Mouse (Mus musculus): ENCODE data around the gene Prrt1. TPM values are rescaled to one million over a fixed set of nuclear protein-coding genes. Genes with fewer than 3 reads are reported as not detected.

Prrt1 gene
- total and polyA plus RNA-seq, 2 experiments from 2014 or later, result 11.4 to 15.1 TPM

DNA sequence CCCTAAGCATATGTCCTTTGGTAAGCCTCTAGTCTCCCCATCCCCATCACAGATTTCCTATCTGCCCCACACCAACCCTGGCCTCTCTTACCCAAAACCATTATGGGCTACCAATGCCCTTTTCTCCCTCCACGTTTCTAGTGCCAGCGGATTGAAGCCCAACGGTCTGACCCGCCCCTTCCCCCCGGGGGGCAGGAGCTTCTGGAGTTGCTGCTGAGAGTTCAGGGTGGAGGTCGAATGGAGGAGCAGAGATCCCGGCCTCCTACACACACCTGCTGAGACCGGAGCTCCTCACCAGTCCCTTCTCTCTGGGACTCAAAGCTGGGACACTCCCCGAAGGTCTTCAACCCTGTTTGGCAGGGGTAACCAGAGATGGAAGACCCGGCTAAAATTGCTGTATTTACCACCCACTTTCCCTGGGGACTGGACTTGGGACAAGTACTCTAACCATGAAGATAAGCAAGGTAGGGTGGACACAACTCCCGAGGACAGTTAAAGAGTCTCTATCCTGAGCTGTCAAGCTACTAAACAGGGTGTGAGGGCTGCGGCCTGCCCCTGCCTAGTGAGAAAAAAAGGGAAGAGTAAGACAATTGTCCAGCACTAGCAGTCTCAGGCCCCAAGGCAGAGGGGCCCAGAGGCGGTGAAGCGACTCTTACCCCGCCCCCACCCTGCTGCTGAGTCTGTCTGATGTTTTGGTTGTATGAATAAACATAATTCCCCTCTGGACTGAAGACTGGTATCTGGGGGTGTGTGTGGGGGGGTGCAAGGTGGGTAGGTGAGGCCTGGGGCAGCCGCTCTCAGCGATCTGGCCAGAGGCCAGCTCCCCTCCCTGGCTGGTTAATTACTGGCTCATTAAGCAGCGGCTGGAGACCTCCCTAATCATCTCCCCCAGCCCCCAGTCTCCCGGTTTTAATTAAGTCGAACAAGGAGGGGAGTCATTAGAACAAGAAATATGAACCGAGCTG lies 38.0 kb upstream of the Prrt1 start, which contains the start of gene Pbx2:
TSS of gene Pbx2 (plus strand) at position 238 of the 965 bp plus-strand sequence.
- Histone ChIP-seq H3K4me3 (ENCODE audit: low read depth, low read length) (peak within 1 kb of the TSS; percentile 89), H3K27me3 (ENCODE audit: insufficient read depth, low read length) (no peaks in the 10 kb centered on the region), H3K4me2 (ENCODE audit: low read depth) (peak within 1 kb of the TSS; percentile 93), H3K36me3 (ENCODE audit: insufficient read depth) (peaks cover 17% of the 10 kb centered on the region), H3K4me1 (ENCODE audit: insufficient read depth) (peaks cover 18% of the 10 kb centered on the region), H3K9ac (peak within 1 kb of the TSS; percentile 94), H3K27ac (ENCODE audit: low read depth, low read length) (peak within 1 kb of the TSS; percentile 97), H3K9me3 (ENCODE audit: low read length) (no peaks in the 10 kb centered on the region)
- WGBS, result 1% methylated on average over 21 of the region's 21 CpGs
- DNase-seq (peak; percentile 41), ATAC-seq (no peak)
- no peak for TF ChIP-seq CTCF (IDR thresholded peaks at IDR 0.05; ENCODE audit: low read depth)

GRCm38 (mm10) chr17:34591994-34592375 lies 37.3 kb upstream of the Prrt1 start:
- peak overlapping the region; percentile 93 for H3K4me2 ChIP-seq (ENCODE audit: low read depth)
- peak; percentile 35 for ATAC-seq
- H3K4me1 ChIP-seq (ENCODE audit: insufficient read depth), result peaks cover 16% of the 10 kb centered on the region
- peak overlapping the region; percentile 97 for H3K27ac ChIP-seq (ENCODE audit: low read depth, low read length)
- H3K9me3 ChIP-seq (ENCODE audit: low read length), result no peaks in the 10 kb centered on the region
- peaks cover 17% of the 10 kb centered on the region for H3K36me3 ChIP-seq (ENCODE audit: insufficient read depth)
- H3K4me3 ChIP-seq (ENCODE audit: low read depth, low read length), result peak overlapping the region; percentile 89
- H3K27me3 ChIP-seq (ENCODE audit: insufficient read depth, low read length), result no peaks in the 10 kb centered on the region
- DNase-seq, result peak; percentile 91
- under 1% methylated on average over 26 of the region's 35 CpGs for WGBS
- TF ChIP-seq CTCF (IDR thresholded peaks at IDR 0.05; ENCODE audit: low read depth), result no peak
- H3K9ac ChIP-seq, result peak overlapping the region; percentile 94

DNA sequence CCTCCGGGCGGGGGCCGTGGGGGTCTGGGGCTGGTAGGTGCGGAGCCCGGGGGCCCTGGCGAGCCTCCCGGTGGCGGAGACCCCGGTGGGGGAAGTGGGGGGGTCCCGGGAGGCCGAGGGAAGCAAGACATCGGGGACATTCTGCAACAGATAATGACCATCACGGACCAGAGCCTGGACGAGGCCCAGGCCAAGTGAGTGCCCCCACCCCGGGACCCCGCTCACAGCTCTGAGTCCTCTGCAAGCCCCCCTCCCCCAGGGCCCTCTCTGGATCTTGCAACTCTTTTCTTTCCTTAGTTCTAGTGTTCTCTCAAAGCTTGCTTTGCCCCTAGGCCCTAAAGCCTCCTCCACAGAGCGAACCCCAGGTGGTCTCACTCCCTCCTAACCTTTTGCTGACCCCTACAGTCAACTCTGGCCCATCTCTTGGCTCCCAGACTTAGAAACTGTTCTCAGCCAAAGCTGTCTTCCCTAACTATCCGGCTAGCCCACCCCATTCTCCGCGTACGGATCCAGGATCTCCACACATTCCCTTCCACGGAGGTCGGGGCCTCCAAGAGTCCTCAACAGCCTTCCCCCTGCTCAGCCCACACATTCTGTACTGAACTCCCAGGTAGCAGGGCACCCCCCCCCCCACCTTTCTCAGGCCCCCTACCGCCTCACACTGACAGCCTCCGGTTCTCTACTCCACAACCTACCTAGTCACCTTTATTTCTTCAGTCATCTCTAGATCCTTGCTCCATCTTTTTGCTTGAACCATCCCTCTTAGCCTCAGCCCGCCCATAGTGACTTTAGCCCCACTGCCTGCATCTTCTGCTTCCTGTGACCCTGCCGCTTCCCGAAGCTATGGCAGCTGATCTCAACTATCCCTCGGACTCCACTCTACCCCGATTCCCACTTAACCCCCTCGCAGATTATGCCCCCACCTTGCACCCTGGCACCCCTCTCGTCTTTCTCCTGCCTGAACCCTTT lies 36.5 kb upstream of the Prrt1 start:
- 3% methylated on average over 31 of the region's 32 CpGs for WGBS
- Histone ChIP-seq H3K4me3 (ENCODE audit: low read depth, low read length) (peak overlapping the region; percentile 89), H3K27me3 (ENCODE audit: insufficient read depth, low read length) (no peaks in the 10 kb centered on the region), H3K9ac (peak overlapping the region; percentile 94), H3K4me2 (ENCODE audit: low read depth) (peak overlapping the region; percentile 93), H3K4me1 (ENCODE audit: insufficient read depth) (peaks cover 14% of the 10 kb centered on the region), H3K27ac (ENCODE audit: low read depth, low read length) (peak overlapping the region; percentile 97), H3K36me3 (ENCODE audit: insufficient read depth) (peaks cover 17% of the 10 kb centered on the region), H3K9me3 (ENCODE audit: low read length) (no peaks in the 10 kb centered on the region)
- peak; percentile 57 for DNase-seq
- ATAC-seq, result peak; percentile 39
- no peak for TF ChIP-seq CTCF (IDR thresholded peaks at IDR 0.05; ENCODE audit: low read depth)

- Histone ChIP-seq H3K27me3 (ENCODE audit: insufficient read depth, low read length) (no peaks in the 10 kb centered on the region), H3K4me1 (ENCODE audit: insufficient read depth) (peaks cover 8% of the 10 kb centered on the region), H3K9ac (peak overlapping the region; percentile 94), H3K36me3 (ENCODE audit: insufficient read depth) (peaks cover 17% of the 10 kb centered on the region), H3K4me2 (ENCODE audit: low read depth) (peak overlapping the region; percentile 93), H3K4me3 (ENCODE audit: low read depth, low read length) (peak overlapping the region; percentile 89), H3K9me3 (ENCODE audit: low read length) (no peaks in the 10 kb centered on the region), H3K27ac (ENCODE audit: low read depth, low read length) (peak overlapping the region; percentile 97; the same call in 1 of the 2 replicates)
- ATAC-seq, result no peak
- WGBS, result 51% methylated on average over 34 of the region's 34 CpGs
- DNase-seq, result no peak
- 0 out of 2 replicates have a peak, but pooled peaks have one; percentile 3 for TF ChIP-seq CTCF (IDR thresholded peaks at IDR 0.05; ENCODE audit: low read depth)
Observed at GRCm38 (mm10) chr17:34593752-34594525, 35.4 kb upstream of the Prrt1 start.

DNA sequence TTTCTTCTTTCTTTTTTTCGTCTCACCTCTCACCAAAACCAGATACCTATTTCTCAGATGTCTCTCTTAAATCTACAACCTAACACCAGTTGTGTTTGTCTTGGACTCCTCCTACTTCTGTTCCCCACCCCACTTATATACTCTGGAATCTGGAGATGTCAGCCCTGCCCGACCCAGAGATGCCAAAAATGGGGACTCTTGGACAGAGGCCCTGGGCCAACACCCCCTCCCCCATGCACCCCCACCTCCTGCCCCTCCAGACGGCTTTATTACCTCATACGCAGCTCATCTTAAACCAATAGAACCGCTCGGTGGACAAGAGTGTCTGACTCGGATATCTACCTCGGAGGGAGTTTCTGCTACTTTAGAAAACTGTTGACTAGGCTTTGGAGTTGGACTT lies 33.2 kb upstream of the Prrt1 start:
- no peak overlapping the region for H3K4me3 ChIP-seq (ENCODE audit: low read depth, low read length)
- no peaks in the 10 kb centered on the region for H3K9me3 ChIP-seq (ENCODE audit: low read length)
- H3K9ac ChIP-seq, result no peak overlapping the region
- H3K27me3 ChIP-seq (ENCODE audit: insufficient read depth, low read length), result no peaks in the 10 kb centered on the region
- WGBS, result 78% methylated on average over 8 of the region's 8 CpGs
- no peak for TF ChIP-seq CTCF (IDR thresholded peaks at IDR 0.05; ENCODE audit: low read depth)
- H3K4me1 ChIP-seq (ENCODE audit: insufficient read depth), result peaks cover 5% of the 10 kb centered on the region
- H3K36me3 ChIP-seq (ENCODE audit: insufficient read depth), result peaks cover 29% of the 10 kb centered on the region
- no peak overlapping the region for H3K4me2 ChIP-seq (ENCODE audit: low read depth)
- ATAC-seq (no peak), DNase-seq (no peak)
- no peak overlapping the region for H3K27ac ChIP-seq (ENCODE audit: low read depth, low read length)

GRCm38 (mm10) chr17:34597566-34598095 lies 31.7 kb upstream of the Prrt1 start, which contains the start of gene Ager:
Gene Ager, plus strand, starts transcription at chr17:34597862.
- Histone ChIP-seq H3K9me3 (ENCODE audit: low read length) (no peaks in the 10 kb centered on the region), H3K27me3 (ENCODE audit: insufficient read depth, low read length) (no peaks in the 10 kb centered on the region), H3K4me3 (ENCODE audit: low read depth, low read length) (no peak within 1 kb of the TSS), H3K4me1 (ENCODE audit: insufficient read depth) (peaks cover 5% of the 10 kb centered on the region; the same call in 1 of the 2 replicates), H3K9ac (no peak within 1 kb of the TSS), H3K27ac (ENCODE audit: low read depth, low read length) (no peak within 1 kb of the TSS), H3K4me2 (ENCODE audit: low read depth) (no peak within 1 kb of the TSS), H3K36me3 (ENCODE audit: insufficient read depth) (peaks cover 29% of the 10 kb centered on the region)
- WGBS, result 21% methylated on average over 6 of the region's 6 CpGs
- no peak for TF ChIP-seq CTCF (IDR thresholded peaks at IDR 0.05; ENCODE audit: low read depth)
- ATAC-seq, result no peak
- no peak for DNase-seq

Data from forebrain, postnatal 0 days (tissue).